Mouse (Mus musculus) layer of hippocampus, adult 8-10 months (tissue): ENCODE results near the gene Fgfr2. TPM values are rescaled to one million over a fixed set of nuclear protein-coding genes. Genes with fewer than 3 reads are reported as not detected.
A peak's percentile ranks its signal among the peaks of the same experiment; 100 is the strongest.

ENCODE experiments used
- DNase-seq, 2 experiments: peaks; one replicate each; pipeline ENCODE4 v3.0.0; 2022; ENCODE audit warnings: low spot score in 2 of 2
- total RNA-seq, 4 experiments: library from RNA; stranded (reverse); gene quantifications; 2 replicates each; pipeline ENCODE4 v1.2.4; 2022

Fgfr2 gene
- total RNA-seq, 4 experiments from 2014 or later: 60.7 to 72.9 (median 65.8) TPM

DNA sequence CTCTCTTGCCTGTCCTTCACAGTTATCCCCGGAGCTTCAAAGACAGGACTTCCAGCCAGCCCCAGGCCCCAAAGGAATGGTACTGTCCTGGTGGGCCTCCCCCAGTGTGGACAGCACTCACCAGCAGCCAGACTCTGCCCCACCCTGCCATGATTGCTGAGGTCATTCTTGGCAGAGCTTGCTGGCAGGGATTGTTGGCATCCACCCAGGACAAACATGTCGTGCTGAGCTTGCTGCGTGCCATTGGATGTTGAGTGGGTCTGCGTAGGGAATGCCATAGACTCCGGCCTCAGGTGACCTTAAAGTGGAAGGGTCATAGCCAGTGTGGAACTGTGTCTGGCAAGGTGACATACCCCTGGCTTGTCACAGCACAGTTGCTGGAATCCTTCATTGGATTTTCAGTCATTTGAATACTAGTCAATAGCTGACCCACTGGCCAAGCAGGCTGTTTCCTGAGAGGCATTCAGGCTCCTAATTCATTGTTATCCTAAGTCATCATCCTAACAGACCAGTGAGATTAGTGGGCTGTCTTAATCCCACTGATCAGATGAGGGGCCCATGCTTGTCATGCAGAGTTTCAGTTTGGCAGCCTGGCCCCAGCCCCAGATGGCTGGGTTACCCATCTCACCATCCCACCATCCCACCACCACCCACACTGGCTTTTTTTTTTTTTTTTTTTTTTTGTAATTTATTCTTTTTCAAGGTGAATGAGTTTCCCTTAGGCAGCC lies 2145.2 kb downstream of the Fgfr2 start:
- peak; percentile 76 to 82 for DNase-seq

DNA sequence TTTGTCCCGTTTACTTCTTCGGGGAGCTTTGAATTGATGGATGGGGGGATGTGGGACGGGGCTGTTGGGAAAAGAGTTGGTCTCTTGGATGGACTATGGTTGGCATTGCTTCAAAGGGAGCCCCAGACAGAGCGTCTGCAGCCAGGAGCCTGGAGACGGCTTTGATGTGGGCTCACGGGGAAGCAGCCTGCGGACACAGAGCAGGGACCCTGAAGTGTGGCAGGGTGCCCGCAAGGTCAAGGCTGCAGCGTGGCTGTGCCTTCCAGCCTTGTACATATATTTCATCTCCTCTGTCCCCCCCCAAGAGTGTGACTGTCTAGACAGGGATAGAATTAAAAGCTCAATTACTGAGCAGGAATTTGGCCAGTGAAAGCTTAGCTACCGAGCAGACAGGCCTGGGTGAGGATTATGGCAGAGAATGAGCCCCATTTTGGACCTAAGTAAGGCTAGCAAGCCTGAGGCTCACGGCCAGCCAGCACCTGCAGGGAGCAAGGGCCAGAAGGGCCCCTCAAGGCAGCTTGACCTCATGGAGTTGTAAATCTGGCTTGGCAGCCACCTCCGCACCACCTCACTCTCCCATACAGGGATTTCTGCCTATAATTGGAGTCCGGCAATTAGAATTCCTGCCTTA lies 2146.7 kb downstream of the Fgfr2 start:
- no peak for DNase-seq

DNA sequence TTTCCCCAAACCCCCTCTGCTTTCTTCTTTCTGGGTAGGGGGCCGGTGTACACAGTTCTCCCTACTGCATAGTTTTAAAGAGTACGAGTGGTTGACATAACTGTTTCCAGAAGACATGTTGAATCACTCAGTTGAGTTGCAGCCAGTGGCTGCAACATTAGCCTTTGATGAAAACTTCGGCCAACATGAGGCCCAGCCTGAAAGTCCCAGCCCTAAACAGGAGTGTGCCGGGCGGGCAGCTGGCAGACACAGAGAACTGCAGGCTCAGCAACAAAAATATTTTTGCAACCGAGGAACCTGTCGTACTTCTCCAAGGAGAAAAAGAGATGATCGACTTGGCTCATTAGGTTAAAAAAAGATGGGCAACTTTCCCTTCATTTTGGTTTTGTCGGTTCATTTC lies 2150.4 kb downstream of the Fgfr2 start:
- no peak for DNase-seq

DNA sequence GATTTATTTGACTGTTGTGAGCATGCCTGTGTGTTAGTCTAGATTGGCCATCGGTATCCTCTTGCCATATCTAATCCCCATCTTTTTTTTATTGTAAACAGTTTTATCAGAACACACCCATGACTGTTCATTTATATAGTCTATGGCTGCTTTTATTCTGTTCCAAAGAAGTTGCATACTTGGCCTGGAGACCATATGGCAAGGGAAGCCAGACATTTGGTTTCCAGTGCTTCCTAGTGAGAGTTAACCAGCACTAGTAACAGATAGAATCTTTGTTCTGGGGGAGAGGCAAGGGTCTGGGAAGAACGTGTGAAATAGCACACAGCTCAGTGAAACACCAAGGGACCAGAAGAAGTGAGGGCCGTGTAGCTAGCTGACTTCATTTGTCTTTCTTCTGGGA lies 2153.6 kb downstream of the Fgfr2 start:
- no peak for DNase-seq

DNA sequence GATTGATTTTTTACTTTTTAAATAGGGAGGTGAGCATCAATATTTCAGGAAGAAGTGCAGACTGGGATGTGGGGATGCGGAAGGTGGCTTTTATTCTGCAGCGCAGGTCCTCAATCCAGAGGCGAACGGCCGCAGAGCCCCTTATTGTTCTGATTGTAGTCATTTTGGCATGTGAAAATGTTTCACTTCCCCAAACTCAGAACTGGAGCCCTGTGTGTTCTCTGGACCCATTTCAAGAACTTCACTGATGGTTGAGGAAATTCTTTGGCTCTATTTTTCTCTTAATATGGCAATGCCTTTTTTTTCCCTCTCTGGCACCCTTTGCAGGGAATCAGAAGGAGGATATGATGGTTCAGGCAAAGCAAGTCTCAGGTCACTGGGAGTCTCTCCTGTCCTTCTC lies 2154.1 kb downstream of the Fgfr2 start:
- no peak for DNase-seq

DNA sequence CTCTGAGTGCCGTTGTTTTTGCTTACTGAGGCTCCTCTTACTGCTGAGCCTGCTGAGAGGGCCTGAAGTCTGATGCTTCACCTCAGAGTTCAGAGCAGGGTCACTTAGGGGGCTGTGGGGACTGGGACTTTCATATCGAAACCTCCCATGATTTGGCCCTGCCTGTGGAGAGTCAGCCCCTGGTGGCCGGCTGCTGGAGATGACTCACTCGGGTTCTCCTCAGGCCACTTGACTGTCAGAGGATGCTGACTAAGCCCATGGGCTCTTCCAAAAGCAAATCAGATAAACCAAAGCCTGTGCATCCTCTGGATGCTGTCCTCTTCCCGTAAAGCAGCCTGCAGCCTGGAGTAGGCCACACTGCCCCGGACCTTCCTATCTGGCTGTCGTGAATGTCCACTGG lies 2154.6 kb downstream of the Fgfr2 start:
- no peak for DNase-seq

DNA sequence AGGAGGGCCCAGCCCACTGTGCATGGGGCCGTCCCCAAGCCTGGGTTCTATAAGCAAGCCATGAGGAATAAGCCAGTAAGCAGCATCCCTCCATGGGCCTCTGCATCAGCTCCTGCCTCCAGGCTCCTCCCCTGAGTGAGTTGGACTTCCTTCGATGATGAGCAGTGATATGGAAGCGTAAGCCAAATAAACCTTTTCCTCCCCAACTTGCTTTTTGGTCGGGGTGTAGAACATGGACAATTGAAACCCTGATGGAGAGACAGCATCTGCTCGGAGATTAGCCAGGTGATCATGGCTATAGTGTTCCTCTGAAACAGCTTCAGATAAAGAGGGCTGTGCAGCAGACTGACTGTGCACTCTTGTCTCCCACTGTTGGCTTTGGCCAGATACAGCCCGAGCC lies 2155.2 kb downstream of the Fgfr2 start:
- no peak for DNase-seq

DNA sequence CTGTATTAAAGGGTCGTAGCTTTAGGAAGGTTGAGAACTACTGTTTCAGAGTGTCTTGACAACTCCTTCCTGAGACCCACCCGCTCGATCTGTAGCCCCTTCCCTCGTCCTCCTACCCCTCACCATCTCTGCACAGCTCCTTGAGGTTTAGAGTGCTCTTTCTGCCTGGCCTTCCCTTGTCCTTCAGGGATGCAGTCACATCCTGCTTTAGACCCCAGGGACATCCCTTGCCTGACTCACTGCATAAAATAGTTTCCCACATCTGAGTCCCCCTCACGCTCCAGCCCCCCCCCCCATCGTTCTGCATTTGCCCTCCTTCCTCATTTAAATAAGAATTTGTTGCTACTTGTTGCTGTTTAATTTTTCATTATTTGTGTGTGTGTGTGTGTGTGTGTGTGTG lies 2156.3 kb downstream of the Fgfr2 start:
- no peak for DNase-seq

DNA sequence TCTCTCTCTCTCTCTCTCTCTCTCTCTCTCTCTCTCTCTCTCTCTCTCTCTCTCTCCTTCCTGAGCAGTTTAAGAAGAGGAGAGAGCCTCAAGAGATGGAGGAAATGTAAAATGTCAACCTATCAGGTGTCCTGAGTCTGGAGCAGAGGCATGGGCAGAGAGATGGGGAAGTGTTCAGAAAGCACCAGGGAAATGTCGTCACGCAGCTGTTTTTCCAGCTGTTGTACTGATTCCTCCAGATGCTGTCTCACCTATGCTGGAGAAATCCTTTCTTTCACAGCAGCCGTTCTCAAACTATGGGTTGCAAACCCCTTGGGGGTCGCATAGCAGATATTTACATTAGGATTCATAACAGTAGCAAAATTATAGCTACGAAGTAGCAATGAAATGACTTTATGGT lies 2156.7 kb downstream of the Fgfr2 start:
- no peak for DNase-seq

DNA sequence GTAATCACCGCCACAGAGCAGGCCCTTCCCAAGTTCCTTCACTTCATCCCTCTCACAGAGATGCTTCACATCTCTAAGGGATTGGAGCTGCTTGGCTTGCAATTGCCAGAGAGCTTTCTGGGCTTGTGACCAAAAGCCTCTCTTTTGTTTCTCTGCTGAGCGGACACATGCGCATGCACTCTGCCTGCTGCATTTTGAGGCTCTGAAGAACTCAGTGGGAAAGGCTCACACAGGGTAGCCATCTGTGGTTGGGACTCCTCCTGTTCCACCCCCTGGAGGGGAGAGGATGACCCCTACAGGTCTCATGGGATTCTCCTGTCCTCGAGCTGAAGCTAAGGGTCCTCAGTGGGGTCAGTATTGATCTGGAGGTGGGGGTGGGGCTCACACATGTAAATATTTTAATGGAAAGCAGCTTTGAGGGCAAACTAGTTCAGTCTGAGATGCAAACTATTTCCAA lies 2157.2 kb downstream of the Fgfr2 start:
- DNase-seq: peak; percentile 57 to 63

DNA sequence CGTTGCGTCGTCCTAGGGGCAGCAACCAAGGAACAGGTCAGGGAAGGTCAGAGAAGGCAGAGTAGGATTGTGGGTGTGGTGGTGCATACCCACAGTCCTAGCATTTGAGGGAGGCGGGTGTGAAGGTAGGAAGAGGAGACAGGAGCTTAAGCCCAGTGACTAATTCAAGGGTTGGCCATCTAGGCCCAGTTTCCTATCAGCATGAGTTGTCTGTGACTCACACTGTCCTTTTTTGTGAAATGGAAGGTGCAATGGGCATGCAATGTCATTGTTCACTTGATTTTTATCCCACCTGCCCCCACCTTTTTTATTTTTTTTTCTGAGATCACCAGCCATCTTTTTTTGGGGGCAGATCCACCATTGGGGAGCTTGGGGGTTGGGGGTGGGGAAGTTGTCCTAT lies 2157.8 kb downstream of the Fgfr2 start:
- DNase-seq: no peak

DNA sequence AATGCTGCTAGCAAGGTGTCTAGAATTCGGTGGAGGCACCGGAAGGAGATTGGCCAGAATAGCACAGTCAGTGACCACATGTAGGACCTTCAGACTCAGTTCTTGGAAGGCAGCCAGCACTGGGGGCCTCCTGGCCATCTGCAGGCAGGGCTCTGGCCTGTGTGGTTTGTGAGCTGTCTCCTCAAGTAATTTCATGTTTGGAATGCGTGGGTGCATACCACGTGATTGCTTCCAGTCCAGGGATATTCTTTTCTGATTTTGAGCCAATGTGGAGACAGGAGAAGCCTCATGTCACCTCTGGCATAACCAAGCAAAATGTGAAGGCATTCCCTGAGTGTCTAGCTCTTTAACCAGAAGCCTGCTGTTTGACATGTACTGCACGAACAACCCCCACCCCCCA lies 2158.5 kb downstream of the Fgfr2 start:
- DNase-seq: no peak

DNA sequence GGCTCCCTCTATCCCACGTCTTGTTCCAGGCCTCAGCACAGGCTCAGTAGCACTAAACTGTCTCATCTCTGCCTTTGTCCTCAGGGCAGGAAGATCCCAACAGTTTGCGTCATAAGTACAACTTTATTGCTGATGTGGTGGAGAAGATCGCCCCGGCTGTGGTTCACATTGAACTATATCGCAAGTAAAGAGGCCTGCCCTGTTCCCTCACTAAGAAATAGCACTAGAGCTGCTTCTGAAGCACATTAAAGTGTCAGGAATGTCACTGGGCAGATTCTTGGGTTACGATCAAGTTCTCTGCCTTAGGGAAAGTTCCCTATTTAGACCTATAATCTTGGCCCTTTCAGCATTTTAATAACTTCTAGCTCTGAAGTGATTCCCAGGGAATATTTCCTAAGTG lies 2161.7 kb downstream of the Fgfr2 start:
- no peak for DNase-seq

DNA sequence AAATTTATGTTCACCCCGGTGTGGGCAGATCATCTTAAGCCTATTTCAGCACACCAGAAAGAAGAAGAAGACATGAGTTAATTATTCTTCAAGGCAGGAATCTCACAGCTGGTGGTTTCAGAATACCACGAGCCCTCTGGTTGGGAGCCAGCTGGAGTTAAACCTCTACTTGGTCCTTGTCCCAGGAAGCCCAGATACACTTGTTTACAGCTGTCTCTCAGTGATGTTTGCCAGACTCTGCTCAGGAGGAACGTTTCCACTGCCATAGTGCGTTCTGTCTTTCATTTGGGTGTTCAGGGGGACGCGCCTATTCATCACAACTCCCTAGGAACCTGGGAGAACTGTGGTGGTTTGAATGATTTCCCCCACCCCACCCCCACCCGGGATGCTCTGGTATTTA lies 2163.3 kb downstream of the Fgfr2 start:
- DNase-seq: peak; percentile 55 to 66

DNA sequence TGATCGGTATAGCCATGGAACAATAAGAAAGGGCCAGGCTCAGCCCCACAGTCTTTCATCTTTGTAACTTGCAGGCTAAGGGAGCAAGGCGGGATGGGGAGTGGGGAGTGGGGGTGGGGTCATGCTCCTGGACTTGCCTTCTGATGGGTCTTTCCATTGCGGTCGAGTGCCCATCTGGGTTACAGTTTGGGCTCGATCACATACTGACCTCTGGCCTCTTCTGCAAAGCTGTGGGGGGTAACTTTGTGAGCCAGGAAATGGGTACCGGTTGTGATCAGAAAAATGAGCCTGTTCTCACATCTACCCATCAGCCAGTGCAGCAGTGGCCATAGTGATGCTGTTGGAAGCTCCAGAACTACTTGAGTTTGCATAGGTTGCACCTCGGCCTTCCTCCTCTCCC lies 2164.6 kb downstream of the Fgfr2 start:
- no peak for DNase-seq

DNA sequence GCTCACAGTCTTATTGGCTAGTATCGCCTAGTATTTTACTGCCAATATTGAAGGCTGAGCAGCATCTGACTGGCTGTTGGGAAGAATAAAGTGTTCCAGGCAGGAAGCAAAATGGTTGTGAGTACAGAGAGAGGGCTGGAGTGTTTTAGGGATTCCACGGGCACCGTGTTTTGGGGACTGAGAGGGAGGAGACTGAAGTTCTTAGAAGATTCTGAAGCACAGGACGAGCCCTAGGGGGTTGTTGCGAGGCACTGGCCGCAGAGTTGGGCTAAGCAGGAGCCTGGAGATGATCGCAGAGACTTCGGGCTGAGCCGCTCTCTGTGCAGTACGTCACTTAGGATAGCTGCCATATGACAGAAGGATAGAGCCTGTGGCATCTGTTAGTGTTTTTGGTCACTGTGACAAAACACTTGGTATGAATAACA lies 2169.0 kb downstream of the Fgfr2 start:
- DNase-seq: peak in 1 of 2 experiments; percentile 70

DNA sequence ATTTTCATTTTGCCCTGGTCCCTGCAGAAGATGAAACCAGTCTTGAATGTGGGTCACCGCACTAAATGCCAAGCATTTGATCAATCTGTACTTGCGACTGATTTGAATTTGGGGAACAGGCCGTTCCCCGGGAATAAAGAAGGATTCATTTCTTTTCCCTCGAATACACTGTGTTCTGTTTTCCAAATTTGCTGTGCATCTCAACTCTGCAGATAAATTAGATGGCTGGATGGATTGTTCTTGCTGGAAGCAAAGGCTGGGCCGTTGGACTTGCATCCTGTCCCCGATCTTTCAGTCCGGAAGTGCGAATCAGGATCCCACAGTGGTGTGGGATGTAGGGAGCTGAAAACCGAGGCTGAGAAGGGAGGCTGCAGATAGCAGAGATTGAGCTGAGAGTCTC lies 2169.8 kb downstream of the Fgfr2 start:
- DNase-seq: peak in 1 of 2 experiments; percentile 41

DNA sequence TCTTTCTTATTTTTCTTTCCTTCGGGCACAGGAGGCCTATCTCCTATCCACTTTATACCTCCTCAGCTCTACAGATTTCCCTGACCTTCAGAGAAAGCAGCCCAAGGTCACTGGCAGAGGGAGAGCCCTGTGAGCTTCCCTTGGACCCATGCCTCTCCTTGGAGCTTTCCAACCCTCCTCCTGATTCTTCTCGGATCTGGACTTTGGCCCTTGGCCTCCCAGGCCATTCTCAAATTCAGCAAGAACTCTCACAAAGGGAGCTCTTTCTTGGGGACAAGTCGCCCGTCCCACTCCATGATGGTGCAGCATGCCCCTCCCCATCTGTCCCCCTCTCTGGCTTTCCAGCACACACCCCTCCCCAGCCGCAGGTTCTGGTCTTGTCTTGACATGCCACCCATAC lies 2172.1 kb downstream of the Fgfr2 start:
- DNase-seq: peak in 1 of 2 experiments; percentile 39

DNA sequence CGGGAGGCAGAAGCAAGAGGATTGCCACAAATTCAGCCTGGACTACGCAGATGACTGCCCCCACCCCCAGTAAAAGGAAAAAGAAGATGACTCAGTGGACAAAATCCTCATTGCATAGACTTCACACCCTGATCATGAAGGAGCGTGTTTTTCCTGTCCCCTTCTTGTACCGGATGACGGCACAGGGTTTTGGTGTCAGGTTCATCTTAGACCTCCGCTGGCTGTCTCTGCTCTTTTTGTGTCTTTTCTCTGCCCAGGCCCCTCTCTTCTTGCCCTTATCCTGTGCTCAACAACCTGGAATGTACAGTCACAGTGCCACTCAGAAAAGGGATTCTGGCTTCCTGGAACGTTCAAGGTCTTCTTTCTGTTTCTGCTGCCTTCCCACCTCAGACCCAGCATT lies 2172.7 kb downstream of the Fgfr2 start:
- DNase-seq: no peak

DNA sequence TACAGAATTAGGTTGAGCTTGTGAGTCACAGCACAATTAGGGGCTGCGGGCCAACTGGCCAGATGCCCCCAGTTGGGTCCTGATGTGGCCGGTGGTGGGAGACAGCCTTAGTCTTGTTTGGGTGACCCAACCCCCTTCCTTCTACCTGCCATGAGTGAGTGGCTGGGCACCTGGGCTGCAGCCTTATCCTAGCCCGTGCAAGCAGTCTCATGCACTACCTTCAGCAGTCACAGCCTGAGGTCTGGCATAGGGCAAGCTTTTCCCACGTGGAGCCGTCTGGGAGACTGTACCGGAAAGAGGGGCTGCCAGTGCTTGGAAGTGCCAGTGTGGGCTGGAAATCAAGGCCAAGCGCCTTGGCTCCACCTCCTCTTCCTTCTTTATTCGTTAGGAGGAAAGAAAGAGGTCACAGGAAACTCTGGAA lies 2173.8 kb downstream of the Fgfr2 start:
- peak; percentile 55 to 56 for DNase-seq

DNA sequence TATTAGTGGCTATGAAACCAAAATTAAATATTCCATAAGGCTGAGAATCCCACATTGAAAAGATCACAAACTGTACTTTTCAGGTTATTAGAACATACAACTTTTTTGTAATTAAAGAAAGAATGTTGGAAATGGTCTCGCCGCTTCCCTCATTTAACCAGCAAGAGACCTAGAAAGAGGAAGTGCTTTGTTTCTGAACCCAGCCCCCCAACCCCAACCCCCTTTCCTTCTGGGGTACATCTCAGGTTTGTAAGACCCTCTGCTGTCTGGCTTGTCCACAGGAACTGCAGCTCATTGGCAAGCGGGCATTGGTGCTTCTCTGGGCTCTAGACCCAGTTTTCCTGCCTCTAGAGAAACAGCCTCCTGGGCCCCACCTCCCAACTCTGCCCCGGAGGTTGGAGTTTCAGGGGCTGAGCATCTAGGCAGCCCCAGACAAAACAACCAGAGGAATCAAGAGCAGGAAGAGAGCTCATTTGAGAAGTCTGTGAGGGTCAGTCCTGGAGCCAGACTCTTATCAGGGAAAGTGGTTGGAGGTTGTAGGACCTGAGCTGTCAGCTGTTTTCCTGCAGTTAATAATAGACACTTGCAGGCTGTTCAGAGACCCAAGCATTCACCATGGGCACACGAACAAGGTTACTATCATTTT lies 2174.5 kb downstream of the Fgfr2 start:
- no peak for DNase-seq

DNA sequence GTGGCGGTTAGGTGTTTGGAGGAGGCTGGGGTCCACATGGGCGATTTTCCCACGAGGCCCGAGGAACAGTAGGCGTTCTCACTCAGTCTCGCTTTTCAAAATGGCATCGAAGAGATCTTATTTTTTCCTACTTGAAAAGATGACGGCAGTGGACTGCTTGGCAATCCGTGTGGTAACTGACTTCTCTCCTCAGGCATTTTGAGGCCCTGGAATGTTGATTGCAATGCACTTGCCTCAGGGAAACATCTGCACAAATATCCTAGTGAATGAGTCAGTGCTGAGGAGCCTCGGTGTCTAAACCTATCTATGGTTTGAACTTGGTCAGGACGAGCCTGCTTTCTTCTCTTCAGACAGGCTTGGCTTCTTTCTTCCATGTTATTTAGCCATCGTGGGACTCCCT lies 2176.8 kb downstream of the Fgfr2 start:
- no peak for DNase-seq

DNA sequence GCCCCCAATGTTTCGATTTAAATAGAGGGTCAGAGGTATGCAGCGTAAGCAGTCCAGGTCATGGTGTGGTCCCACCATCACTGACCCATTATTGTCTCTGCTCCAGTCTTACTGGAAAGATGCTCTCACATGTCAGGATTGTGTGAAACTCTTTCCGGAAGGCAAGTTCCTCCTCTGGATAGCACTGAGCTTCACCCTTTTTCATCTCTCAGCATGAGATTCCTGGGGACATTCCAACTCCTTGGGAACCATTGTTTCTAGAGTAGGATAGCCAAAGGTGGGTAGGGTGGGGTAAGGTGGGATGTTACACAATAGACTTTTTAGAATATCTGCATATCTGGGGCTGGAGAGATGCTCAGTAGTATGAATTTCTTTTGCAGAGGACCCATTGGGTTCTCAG lies 2177.4 kb downstream of the Fgfr2 start:
- no peak for DNase-seq
